Mouse (Mus musculus): Measurements from ENCODE around the gene 1500009L16Rik. TPM values are rescaled to one million over a fixed set of nuclear protein-coding genes. Genes with fewer than 3 reads are reported as not detected.
A peak's percentile ranks its signal among the peaks of the same experiment; 100 is the strongest.

1500009L16Rik gene
- polyA plus RNA-seq, 1 experiment from 2014 or later: 35.3 TPM

GRCm38 (mm10) chr10:83782371-83783120 is 59.9 kb downstream of the 1500009L16Rik start:
- Histone ChIP-seq H3K4me3 (ENCODE audit: low read depth, low read length) (no peak overlapping the region), H3K27me3 (ENCODE audit: insufficient read depth, low read length) (no peaks in the 10 kb centered on the region), H3K4me1 (ENCODE audit: insufficient read depth) (no peaks in the 10 kb centered on the region), H3K9me3 (ENCODE audit: low read depth, low read length) (peaks cover 3% of the 10 kb centered on the region; the same call in 1 of the 2 replicates), H3K4me2 (no peak overlapping the region), H3K36me3 (ENCODE audit: insufficient read depth) (no peaks in the 10 kb centered on the region), H3K9ac (no peak overlapping the region), H3K27ac (ENCODE audit: low read depth) (no peak overlapping the region)
- TF ChIP-seq CTCF (IDR thresholded peaks at IDR 0.05; ENCODE audit: low read depth): no peak
- 76% methylated on average over 10 of the region's 10 CpGs for WGBS
- ATAC-seq (ENCODE audit: insufficient read depth): no peak
- no peak for DNase-seq

- WGBS: 30% methylated on average over 5 of the region's 5 CpGs
Observed at GRCm38 (mm10) chr10:83785003-83785402, 62.3 kb downstream of the 1500009L16Rik start.

GRCm38 (mm10) chr10:83785627-83786392 is 63.1 kb downstream of the 1500009L16Rik start:
- Histone ChIP-seq H3K9ac (no peak overlapping the region), H3K27ac (ENCODE audit: low read depth) (no peak overlapping the region), H3K9me3 (ENCODE audit: low read depth, low read length) (no peaks in the 10 kb centered on the region), H3K27me3 (ENCODE audit: insufficient read depth, low read length) (no peaks in the 10 kb centered on the region), H3K36me3 (ENCODE audit: insufficient read depth) (no peaks in the 10 kb centered on the region), H3K4me1 (ENCODE audit: insufficient read depth) (no peaks in the 10 kb centered on the region), H3K4me2 (no peak overlapping the region), H3K4me3 (ENCODE audit: low read depth, low read length) (no peak overlapping the region)
- WGBS: 42% methylated on average over 3 of the region's 3 CpGs
- no peak for TF ChIP-seq CTCF (IDR thresholded peaks at IDR 0.05; ENCODE audit: low read depth)
- no peak for ATAC-seq (ENCODE audit: insufficient read depth)
- no peak for DNase-seq

More at GRCm38 (mm10) chr10:83785003-83785402, 62.3 kb downstream of the 1500009L16Rik start:
- DNase-seq (peak; percentile 52), ATAC-seq (ENCODE audit: insufficient read depth) (no peak)
- no peak overlapping the region for H3K4me2 ChIP-seq
- no peak overlapping the region for H3K4me3 ChIP-seq (ENCODE audit: low read depth, low read length)
- H3K4me1 ChIP-seq (ENCODE audit: insufficient read depth): no peaks in the 10 kb centered on the region
- H3K27me3 ChIP-seq (ENCODE audit: insufficient read depth, low read length): no peaks in the 10 kb centered on the region
- TF ChIP-seq CTCF (IDR thresholded peaks at IDR 0.05; ENCODE audit: low read depth): peak; percentile 81
- H3K27ac ChIP-seq (ENCODE audit: low read depth): no peak overlapping the region
- no peak overlapping the region for H3K9ac ChIP-seq
- no peaks in the 10 kb centered on the region for H3K36me3 ChIP-seq (ENCODE audit: insufficient read depth)
- H3K9me3 ChIP-seq (ENCODE audit: low read depth, low read length): no peaks in the 10 kb centered on the region

- H3K27me3 ChIP-seq (ENCODE audit: insufficient read depth, low read length): no peaks in the 10 kb centered on the region
- DNase-seq (no peak), ATAC-seq (ENCODE audit: insufficient read depth) (peak; percentile 58; the same call in 1 of the 2 replicates)
- H3K27ac ChIP-seq (ENCODE audit: low read depth): no peak overlapping the region
- H3K4me3 ChIP-seq (ENCODE audit: low read depth, low read length): no peak overlapping the region
- no peaks in the 10 kb centered on the region for H3K4me1 ChIP-seq (ENCODE audit: insufficient read depth)
- no peak overlapping the region for H3K4me2 ChIP-seq
- no peak overlapping the region for H3K9ac ChIP-seq
- no peaks in the 10 kb centered on the region for H3K36me3 ChIP-seq (ENCODE audit: insufficient read depth)
- no peaks in the 10 kb centered on the region for H3K9me3 ChIP-seq (ENCODE audit: low read depth, low read length)
- no peak for TF ChIP-seq CTCF (IDR thresholded peaks at IDR 0.05; ENCODE audit: low read depth)
Observed at GRCm38 (mm10) chr10:83795088-83795487, 72.4 kb downstream of the 1500009L16Rik start.

- H3K27me3 ChIP-seq (ENCODE audit: insufficient read depth, low read length): no peaks in the 10 kb centered on the region
- no peak overlapping the region for H3K9ac ChIP-seq
- whole genome bisulfite sequencing: 56% methylated on average over 4 of the region's 4 CpGs
- H3K9me3 ChIP-seq (ENCODE audit: low read depth, low read length): no peaks in the 10 kb centered on the region
- H3K4me3 ChIP-seq (ENCODE audit: low read depth, low read length): no peak overlapping the region
- no peak overlapping the region for H3K4me2 ChIP-seq
- DNase-seq: peak; percentile 46
- no peaks in the 10 kb centered on the region for H3K4me1 ChIP-seq (ENCODE audit: insufficient read depth)
- H3K36me3 ChIP-seq (ENCODE audit: insufficient read depth): no peaks in the 10 kb centered on the region
- ATAC-seq (ENCODE audit: insufficient read depth): no peak
- no peak for TF ChIP-seq CTCF (IDR thresholded peaks at IDR 0.05; ENCODE audit: low read depth)
- H3K27ac ChIP-seq (ENCODE audit: low read depth): no peak overlapping the region
Observed at GRCm38 (mm10) chr10:83795500-83795899, 72.8 kb downstream of the 1500009L16Rik start.

GRCm38 (mm10) chr10:83804021-83804420 is 81.4 kb downstream of the 1500009L16Rik start:
- Histone ChIP-seq H3K4me2 (no peak overlapping the region), H3K27me3 (ENCODE audit: insufficient read depth, low read length) (no peaks in the 10 kb centered on the region), H3K36me3 (ENCODE audit: insufficient read depth) (no peaks in the 10 kb centered on the region), H3K9me3 (ENCODE audit: low read depth, low read length) (no peaks in the 10 kb centered on the region), H3K27ac (ENCODE audit: low read depth) (peak overlapping the region; percentile 70; the same call in 1 of the 2 replicates), H3K9ac (no peak overlapping the region), H3K4me3 (ENCODE audit: low read depth, low read length) (no peak overlapping the region), H3K4me1 (ENCODE audit: insufficient read depth) (peaks cover 31% of the 10 kb centered on the region)
- 60% methylated on average over 6 of the region's 6 CpGs for WGBS
- peak; percentile 13 for DNase-seq
- TF ChIP-seq CTCF (IDR thresholded peaks at IDR 0.05; ENCODE audit: low read depth): no peak
- ATAC-seq (ENCODE audit: insufficient read depth): no peak

- TF ChIP-seq CTCF (IDR thresholded peaks at IDR 0.05; ENCODE audit: low read depth): no peak
Observed at GRCm38 (mm10) chr10:83805201-83805718, 82.6 kb downstream of the 1500009L16Rik start.

More at GRCm38 (mm10) chr10:83805201-83805718, 82.6 kb downstream of the 1500009L16Rik start:
- Histone ChIP-seq H3K36me3 (ENCODE audit: insufficient read depth) (no peaks in the 10 kb centered on the region), H3K9me3 (ENCODE audit: low read depth, low read length) (no peaks in the 10 kb centered on the region), H3K4me1 (ENCODE audit: insufficient read depth) (peaks cover 31% of the 10 kb centered on the region), H3K27me3 (ENCODE audit: insufficient read depth, low read length) (no peaks in the 10 kb centered on the region), H3K4me2 (peak overlapping the region; percentile 27), H3K4me3 (ENCODE audit: low read depth, low read length) (no peak overlapping the region), H3K9ac (no peak overlapping the region), H3K27ac (ENCODE audit: low read depth) (peak overlapping the region; percentile 71)
- ATAC-seq (ENCODE audit: insufficient read depth) (peak; percentile 76), DNase-seq (peak; percentile 91)
- 5% methylated on average over 11 of the region's 11 CpGs for WGBS
